Mouse (Mus musculus) kidney, adult 9 months (tissue): ENCODE results near the gene Dtl.

Experiments used
- DNase-seq: peaks from one replicate; pipeline ENCODE4 v3.0.0; 2022

Gene Dtl

DNA sequence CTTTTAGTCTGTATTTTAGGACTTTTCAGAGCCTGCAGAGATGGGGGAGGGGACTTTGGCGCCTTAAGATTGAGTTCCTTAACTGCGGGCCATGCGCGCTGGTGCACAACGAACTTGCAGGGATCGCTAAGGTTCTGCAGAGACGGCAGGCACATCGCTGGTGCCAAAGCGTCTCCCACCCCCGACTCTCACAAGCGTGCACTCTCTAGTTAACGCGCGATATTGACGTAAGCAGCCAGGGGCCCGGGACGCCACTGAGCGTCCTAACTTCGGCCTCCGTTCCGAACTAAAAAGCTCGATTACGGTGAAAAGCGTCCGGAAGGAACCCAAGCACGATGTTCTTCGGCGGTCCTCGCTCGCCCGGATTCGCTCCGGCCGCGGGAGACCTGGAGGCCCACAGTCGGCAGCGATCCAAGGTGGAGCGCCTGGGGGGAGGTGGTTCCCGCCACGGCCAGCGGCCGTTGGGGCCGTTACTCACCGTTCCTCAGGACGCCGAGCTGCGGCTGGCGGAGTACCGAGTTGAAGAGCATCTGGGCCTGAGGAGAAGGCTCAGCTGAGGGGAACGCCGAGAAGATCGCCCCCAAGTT is 380 bp downstream of the Dtl start:
- peak; percentile 42 for DNase-seq

- DNase-seq, result no peak
Measured at GRCm38 (mm10) chr1:191573906-191574639, 1.3 kb downstream of the Dtl start.

DNA sequence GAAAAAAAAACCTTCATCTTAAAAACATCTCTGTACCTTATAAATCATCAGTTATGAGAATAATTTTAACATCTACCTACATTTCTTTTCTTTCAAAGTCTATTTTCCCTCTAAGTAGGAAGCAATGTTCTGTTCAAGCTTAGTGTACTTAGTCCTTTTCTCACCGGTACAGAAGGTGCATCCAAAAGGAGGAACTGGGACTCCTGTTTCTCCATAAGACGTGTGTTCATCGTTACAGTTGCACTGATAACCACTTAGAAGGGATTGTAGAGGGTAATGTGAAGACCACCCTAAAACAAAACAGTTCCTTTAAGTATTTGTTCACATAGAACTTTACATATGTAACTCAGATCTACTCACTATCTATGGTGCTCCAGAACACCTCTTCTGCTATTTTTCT is 4.9 kb downstream of the Dtl start:
- DNase-seq, result no peak

DNA sequence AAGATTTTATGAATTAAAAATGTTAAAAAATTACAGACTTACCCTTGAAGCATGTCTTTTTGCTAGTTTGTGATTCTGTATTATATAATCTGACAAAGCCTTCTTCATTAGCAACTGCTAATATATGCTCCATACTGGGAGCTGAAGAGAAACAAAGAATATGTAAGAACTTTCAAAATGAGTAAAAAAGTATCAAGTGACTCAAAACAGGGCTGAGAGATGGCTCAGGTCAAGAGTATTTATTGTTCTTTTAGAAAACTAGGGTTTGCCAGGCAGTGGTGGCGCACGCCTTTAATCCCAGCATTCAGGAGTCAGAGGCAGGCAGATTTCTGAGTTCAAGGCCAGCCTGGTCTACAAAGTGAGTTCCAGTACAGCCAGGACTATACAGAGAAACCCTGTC is 5.7 kb downstream of the Dtl start:
- DNase-seq, result no peak

- DNase-seq, result peak; percentile 60
Measured at GRCm38 (mm10) chr1:191567859-191568258, 7.5 kb downstream of the Dtl start.

DNA sequence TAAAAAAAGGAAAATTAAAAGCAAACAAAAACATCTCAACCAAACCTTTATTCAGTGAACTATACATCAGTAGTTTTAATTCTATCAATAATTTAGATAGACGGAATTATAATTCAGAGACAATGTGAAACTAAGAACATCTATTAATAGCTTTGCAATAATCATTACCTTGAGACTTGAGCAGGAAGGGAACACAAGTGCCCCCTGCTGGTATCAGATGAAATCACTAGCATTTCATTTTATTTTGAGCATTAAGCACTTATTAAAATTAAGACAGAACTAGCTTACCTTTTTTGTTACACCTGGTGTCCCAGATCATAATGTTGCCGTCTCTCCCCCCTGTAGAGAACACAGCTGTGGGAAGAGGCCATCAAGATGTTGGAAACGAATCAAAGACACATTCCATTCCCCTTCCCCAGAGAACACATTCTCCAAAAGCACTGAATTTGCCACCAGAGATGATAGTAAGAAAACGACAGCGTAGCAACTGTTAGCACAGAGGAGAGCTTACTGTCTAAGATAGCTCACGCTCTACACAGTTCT is 12.4 kb downstream of the Dtl start:
- peak; percentile 74 for DNase-seq

GRCm38 (mm10) chr1:191559779-191560178 is 15.6 kb downstream of the Dtl start:
- no peak for DNase-seq

- peak; percentile 26 for DNase-seq
Measured at GRCm38 (mm10) chr1:191557109-191557508, 18.2 kb downstream of the Dtl start.

DNA sequence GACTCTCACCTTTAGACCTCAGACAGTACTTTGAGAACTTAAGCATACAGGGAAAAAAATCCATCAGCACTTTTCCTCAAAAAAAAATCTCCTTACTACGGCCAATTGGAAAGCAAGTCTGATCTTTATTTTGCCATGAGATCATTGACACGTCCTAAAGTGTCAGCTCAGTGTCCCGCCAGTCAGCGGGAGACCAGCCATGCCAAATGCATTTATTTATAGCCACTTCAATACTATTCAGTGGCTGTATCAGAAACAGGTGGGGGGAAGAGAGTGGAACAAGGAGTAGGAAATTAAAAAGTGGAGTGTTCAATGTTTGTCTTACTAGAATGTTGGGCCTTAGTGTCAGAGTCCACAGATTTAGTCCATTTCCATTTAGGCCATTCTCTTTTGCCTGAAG is 24.6 kb downstream of the Dtl start:
- DNase-seq, result no peak

DNA sequence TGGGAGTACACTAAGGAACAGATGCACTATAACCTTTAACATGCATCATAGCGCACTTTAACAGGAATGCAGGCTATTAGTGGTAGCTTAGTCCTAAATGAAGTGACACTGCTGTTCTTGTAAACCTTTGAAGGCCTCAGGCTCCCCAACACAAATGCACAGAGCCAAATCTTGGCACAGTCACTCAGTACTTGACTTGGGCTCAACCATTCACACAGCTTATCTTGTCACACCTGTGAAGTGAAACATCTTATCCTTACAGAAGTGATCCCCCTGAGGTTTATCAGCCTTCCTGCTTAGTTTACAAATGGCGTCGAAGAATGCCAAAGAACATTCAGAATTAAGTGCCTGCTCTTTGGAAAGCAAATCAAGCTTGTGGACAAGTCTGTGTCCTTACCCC is 31.6 kb downstream of the Dtl start:
- DNase-seq, result no peak

DNA sequence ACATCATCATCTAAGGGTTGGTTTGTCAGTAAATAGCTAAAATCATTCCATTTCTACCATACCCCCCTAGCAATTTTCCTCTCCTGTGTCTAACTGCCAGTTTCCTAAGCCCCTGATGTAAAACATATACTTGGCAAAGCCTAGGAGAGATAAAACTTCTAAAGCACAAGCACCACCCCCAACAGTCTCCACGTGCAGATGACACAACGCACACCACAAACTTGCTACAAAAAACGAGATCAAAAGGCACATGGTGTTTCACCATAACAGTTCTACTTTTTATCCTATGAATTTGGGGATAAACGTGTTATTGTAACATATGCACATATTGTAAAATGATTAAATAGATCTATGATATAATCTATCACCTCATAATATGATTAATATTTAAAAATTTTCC is 33.7 kb downstream of the Dtl start:
- DNase-seq, result no peak

GRCm38 (mm10) chr1:191541014-191541413 is 34.3 kb downstream of the Dtl start:
- DNase-seq, result no peak

DNA sequence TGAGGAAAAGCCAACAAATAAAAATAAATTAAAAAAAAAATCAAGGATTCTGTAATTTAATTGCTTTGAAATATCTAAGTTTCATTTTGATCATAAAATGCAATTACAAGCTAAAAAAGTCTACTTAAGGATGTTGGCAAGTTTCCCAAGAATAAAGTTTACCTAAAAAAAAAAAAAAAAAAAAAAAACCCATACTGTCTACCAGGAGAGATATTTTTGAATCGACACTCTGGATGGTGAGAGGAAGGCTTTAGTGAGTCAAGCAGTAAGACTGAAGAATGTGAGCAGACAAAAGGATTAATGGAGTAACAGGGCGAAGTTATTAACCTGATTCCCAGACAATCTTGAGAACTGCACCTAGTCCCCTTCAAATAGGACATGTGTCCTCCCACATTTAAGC is 35.0 kb downstream of the Dtl start:
- DNase-seq, result no peak

GRCm38 (mm10) chr1:191534896-191535295 is 40.4 kb downstream of the Dtl start:
- no peak for DNase-seq

DNA sequence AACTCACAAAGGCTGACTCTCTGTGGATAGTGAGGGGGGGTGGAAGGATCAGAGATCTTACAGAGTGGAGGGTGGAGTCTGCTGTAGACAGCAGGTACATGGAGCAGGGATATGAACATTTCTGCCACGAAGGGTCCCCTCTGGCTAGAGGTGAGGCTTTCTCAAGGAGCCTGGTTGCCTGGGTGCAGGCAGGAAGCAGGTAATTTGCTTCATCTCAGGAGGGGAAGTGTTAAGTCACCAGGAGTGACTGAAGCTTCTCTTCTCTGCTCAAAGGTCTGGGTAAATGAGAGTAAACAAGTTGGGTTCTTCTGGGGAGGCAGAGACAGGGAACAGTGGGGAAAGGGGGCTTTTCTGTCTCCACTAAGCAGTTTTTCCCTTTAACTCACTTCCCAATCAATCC is 44.3 kb downstream of the Dtl start:
- DNase-seq, result no peak

- DNase-seq, result no peak
Measured at GRCm38 (mm10) chr1:191529406-191529805, 45.9 kb downstream of the Dtl start.

GRCm38 (mm10) chr1:191527921-191528612 is 47.3 kb downstream of the Dtl start:
- DNase-seq, result peak; percentile 19

DNA sequence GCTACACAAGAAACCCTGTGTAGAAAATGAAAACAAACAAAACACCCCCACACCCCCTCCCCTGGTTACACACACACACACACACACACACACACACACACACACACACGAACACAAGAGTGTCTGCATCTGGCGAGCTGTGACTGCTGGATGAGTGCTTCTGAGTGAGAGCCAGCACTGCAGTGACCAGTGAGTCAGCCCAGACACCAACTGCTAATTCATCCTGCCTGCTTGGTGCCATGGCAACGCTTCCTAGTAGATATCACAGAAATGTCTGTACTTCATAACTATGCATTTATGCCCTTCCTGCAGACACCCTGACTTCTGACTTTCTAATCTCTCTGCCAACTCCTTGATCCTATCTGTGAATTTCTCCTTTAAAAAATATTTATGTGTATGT is 48.3 kb downstream of the Dtl start:
- DNase-seq, result no peak

DNA sequence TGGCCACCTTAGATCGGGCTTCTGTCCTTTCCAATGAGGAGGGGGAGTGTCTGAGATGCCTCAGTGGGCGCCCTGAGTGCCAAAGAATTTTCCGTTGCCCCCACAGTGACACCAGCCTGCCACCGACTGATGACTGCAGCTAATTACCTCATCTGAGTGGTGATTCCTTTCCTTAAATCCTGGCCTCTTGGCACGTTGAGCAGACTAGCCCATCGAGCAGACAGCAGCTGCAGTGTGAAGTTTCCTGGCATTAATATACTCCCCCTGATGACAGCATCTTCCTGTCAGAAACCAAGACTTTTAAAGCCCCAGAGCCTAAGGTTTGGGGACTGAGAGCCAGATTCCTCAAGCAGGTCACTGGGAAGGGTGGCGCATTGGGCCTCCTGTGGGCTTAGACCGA is 53.9 kb downstream of the Dtl start:
- DNase-seq, result peak; percentile 38

DNA sequence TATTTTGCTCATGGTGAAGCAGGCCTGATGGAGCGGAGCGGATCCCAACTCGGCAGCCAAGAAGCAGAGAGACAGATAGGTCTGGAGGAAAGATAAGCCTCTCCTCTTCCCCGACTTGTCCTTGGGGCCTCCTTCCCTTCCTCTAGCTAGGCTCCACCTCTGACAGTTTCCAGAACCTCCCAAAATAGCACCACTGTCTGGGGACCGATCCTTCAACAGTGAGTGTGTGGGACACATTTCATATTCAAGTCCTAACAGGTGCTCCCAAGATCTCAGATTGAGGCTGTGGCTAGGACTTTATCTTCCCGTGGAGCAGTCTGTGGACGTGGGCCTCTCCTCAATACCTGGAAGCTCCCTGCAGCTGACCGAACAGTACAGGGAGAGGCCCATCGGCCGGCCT is 54.7 kb downstream of the Dtl start:
- DNase-seq, result no peak

GRCm38 (mm10) chr1:191520194-191520593 is 55.1 kb downstream of the Dtl start:
- DNase-seq, result no peak

DNA sequence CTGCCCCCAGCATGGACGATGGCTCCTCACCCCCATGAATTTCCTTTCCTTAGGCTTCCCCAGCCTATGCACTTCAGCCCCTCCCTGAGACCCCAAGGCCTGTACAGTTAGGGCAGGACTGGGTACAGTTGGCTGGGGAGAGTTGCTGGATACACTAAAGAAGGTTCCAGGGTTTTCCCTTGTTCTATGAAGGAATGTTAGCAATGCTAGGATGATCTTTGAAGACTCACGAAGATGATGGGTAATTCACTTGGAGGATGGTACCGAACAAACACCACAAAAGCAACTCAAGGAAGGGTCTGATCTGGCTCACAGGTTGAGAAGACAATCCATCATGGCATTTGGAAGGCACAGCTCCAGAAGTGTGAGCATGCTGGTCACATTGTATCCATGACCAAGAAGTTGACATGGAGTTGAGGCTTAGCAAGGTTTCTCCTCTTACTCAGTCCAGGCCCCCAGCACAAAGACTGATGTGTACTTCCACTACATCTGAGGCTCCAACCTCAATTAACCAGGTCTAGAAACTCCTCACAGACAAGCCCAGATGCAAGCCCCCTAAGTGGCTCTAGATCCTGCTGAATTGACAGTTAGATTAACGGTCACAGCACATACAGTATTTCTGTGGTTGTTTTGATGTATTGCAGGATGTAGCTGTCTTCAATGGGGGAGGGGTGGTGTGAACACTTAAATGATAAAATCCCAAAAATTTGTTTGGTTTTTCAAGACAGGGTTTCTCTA is 55.8 kb downstream of the Dtl start:
- DNase-seq, result no peak

DNA sequence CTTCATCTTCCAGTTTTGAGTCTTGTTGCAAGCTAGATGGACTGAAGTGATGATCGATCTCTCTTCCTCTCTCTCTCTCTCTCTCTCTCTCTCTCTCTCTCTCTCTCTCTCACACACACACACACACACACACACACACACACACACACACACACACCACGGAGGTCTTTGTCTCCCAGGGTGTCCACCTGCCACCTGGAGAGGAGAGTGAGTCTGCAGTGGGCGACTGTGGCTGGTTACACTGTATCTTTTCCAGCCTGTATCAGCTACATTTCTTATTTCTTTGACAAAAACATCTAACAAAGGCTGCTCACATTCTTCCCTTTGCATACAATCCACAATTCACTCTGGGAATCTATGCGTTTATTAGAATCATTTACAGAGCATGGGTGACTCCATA is 56.4 kb downstream of the Dtl start:
- DNase-seq, result no peak
